Mouse (Mus musculus) thymus, postnatal 4 days (tissue): ENCODE data around the gene Cd47.
A peak's percentile ranks its signal among the peaks of the same experiment; 100 is the strongest.
"Not testable (repeated sequence)": the region's sequence is repeated elsewhere in the genome, so short reads cannot be mapped to it uniquely, and the experiment has no call there.

Experiments used
- DNase-seq: peaks from one replicate; pipeline ENCODE4 v3.0.0; 2021

Cd47 gene

DNA sequence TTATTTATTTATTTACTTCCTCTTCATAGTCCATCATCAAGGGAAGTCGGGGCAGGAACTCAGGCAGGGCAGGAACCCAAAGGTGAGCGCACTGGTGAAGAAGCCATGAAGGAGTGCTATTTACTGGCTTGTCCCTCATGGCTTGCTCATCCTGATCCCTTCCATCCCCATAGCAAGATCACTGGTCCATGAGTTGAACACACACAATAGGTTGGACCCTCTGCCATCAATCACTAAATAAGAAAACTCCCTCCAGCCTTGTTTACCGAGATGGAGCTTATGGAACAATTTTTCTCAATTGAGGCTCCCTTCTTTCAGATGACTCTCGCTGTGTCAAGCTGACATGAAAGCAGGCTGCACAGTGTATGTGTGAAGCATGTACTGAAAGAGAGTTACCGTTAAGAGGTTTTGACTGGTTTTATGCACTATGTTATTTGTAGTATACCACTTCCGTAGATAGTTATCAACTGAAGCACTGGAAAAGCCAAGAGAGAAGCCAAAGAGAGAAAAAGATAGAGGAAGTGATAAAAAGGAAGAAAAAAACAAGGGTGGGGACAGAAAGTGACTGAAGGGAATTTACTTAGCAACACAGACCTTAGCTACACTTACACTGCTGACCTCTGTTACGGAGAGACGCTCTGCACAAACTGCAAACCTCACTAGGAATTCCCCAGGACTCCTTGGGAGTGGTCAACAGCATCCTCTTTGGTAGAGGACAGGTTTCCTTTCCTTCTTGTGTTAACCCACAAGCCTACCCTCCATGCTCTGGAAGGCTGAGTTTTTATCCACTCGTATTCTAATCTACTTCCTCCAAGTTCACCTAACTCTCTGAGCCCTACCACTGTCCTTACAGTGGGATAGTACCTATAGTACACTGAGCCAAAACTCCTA is 9.5 kb upstream of the Cd47 start:
- DNase-seq, result no peak

- no peak for DNase-seq
Measured at GRCm38 (mm10) chr16:49792446-49792878, 7.9 kb upstream of the Cd47 start.

GRCm38 (mm10) chr16:49793596-49793995 is 6.7 kb upstream of the Cd47 start:
- DNase-seq, result no peak

GRCm38 (mm10) chr16:49796271-49796670 is 4.1 kb upstream of the Cd47 start:
- no peak for DNase-seq

DNA sequence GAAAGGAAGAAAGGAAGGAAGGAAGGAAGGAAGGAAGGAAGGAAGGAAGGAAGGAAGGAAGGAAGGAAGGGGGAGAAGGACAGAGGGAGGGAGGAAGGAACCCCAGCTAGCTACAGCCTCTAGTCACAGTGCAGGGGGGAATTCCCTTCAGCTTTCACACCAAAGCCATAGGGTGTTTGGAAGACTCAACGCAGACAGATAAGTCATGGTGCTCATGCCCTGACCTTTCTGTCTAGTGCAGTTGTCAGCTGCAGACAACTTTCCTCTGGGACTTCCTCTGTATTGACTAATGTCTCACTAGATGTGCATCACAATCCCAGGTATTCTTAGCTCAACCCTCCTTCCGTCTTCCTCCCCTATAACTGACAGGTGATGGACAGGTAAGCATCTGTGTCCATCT is 3.4 kb upstream of the Cd47 start:
- DNase-seq, result no peak

DNA sequence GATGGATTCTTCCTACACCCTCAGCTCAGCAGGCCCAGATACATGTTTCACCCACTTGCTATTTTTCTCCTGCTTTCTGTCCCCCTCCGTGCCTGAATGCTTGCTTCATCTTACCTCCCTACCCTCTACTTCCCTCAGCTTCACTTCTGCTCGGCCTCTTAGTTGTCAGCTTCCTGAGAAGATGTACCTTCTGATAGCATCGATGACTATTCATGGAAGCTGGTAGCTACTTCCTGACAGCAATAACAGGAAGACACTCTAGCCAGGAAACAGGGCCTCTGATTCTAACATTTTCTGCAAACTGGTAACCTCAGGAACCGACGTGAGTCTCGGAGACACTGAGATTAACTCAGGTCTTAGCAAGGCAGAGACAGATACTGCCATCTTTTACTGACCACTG is 1.5 kb upstream of the Cd47 start:
- DNase-seq, result peak; percentile 45

- DNase-seq, result no peak
Measured at GRCm38 (mm10) chr16:49800996-49801395, 663 bp downstream of the Cd47 start.

- DNase-seq, result no peak
Measured at GRCm38 (mm10) chr16:49801399-49801798, 1.1 kb downstream of the Cd47 start.

DNA sequence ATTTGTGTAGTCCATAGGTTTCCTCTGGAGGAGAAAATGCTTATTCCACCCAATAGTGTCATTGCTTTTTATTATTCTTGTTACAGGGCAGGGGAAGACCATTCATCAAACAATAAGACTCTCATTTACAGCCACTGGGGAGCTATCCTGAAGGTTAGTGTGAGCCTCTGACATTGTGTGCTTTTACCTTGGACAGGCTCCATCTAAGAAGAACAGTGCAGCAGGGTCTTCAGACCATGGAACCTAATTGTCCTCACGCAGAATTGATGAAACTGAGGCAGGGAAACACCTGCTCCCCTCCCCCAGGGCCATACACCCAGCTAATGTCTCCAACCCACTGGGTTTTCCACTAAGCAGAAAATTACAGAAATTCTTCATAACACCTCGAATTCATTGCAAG is 2.7 kb downstream of the Cd47 start:
- no peak for DNase-seq

DNA sequence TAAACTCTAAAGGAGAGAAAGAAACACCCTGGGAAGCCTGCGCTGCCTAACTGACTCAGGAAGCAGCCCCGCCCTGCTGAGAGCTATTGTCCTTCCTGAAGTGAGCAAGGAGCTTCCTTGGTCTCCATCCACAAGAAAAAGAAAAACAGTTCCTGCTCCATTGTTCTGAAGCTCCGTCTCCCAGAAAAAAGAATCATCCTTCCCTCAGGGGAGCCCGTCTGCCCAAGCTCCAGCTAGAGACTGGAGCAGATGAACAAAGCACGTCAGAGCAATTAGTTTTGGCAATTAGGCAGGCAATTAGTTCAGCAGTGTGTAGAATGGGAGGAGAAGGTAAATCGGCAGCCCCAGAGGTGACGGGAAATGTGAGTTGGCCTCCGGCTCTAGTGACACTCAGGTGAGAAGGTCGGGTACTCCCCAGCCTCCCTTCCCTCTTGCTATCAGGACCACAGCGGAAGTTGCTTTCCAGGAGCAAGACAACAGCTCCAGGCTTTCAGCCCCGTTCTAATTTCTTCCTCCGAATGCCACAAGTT is 3.7 kb downstream of the Cd47 start:
- DNase-seq, result peak; percentile 48

GRCm38 (mm10) chr16:49806920-49807319 is 6.6 kb downstream of the Cd47 start:
- no peak for DNase-seq

GRCm38 (mm10) chr16:49807419-49807841 is 7.1 kb downstream of the Cd47 start:
- DNase-seq, result no peak

DNA sequence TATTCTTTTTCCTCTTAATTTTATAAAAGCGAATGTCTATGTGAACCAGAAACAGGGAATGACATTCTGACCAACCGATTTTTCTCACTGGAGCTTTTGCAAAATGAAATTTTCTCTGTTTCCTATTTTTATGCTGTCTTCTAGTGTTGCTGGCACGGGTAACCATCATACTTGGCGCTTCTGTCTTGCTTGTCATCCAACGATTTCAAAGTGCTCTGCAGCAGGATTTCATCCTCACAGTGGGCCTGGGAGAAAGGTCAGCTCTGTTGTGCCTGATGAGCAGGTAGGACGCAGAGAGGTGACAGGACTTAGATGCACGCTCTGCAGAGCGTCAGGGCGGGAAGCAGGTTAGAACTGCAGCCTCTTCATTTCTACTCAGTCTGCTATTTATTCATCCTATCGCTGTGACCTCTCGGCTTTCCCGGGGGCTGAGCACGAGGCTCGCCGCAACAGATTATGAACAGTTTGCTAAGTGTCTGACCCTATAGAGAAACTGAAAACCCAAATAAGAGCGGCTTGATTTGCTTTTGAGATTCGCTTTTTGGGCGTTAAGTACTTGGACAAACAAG is 7.6 kb downstream of the Cd47 start:
- no peak for DNase-seq

- DNase-seq, result no peak
Measured at GRCm38 (mm10) chr16:49811897-49812296, 11.6 kb downstream of the Cd47 start.

- DNase-seq, result no peak
Measured at GRCm38 (mm10) chr16:49812821-49813616, 12.7 kb downstream of the Cd47 start.

- no peak for DNase-seq
Measured at GRCm38 (mm10) chr16:49814419-49814818, 14.1 kb downstream of the Cd47 start.

DNA sequence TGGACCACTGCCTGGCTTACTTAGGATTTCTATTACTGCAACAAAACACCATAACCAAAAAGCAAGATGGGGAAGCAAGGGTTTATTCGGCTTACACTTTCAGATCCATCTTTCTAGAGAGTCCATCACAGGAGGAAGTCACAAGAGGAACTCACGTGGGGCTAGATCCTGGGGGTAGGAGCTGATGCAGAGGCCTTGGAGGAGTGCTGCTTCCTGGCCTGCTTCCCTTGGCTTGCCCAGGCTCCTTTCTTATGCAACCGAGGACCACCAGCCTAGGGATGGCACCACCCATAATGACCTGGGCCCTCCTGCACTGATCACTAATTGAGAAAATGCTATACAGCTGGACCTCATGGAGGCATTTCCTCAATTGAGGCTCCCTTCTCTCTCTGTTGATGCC is 16.6 kb downstream of the Cd47 start:
- DNase-seq, result no peak

- DNase-seq, result no peak
Measured at GRCm38 (mm10) chr16:49818146-49818545, 17.8 kb downstream of the Cd47 start.

GRCm38 (mm10) chr16:49818627-49819026 is 18.3 kb downstream of the Cd47 start:
- DNase-seq, result peak; percentile 57

GRCm38 (mm10) chr16:49819494-49819893 is 19.2 kb downstream of the Cd47 start:
- no peak for DNase-seq

- DNase-seq, result not testable (repeated sequence)
Measured at GRCm38 (mm10) chr16:49830911-49831310, 30.6 kb downstream of the Cd47 start.

GRCm38 (mm10) chr16:49832339-49832738 is 32.0 kb downstream of the Cd47 start:
- DNase-seq, result no peak

DNA sequence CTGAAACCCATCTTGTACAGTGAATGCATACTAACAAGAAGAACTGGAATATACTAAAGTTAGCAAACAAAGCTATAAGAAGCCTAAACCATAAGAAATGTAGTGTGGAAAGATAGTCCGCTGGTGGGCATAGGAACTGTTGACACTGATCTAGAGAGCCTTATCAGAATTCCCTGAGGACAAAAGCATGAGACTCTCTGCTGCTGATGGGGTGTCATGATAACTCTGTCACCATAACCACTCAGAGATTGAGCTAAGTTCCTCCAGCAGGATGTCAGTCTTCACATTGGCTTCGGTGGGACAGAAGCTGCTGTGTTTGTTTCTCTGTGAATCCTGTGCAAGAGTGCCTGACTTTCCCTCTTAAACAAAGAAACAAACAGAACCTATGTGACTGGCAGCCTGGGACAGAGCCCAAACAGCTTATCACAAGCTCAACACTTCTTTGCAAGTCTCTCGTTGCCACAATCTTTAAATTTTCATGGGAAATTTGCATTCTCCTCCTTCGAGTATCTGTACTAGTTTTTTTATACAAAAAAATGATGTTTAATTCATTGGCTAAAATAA is 33.9 kb downstream of the Cd47 start:
- no peak for DNase-seq
